Mouse (Mus musculus) CD4-positive, CD25-positive, alpha-beta regulatory T cell, adult 4 months (primary cell): ENCODE measurements around the gene Fam71e2. TPM values are rescaled to one million over a fixed set of nuclear protein-coding genes. Genes with fewer than 3 reads are reported as not detected.
A peak's percentile ranks its signal among the peaks of the same experiment; 100 is the strongest.
"Not testable (repeated sequence)": the region's sequence is repeated elsewhere in the genome, so short reads cannot be mapped to it uniquely, and the experiment has no call there.

Experiments
- ATAC-seq: one replicate; pipeline ENCODE4 v1.8.0; 2017
- polyA plus RNA-seq, 2 experiments: library from polyadenylated mRNA; unstranded; fragments of 100-300 nt; shearing (Covaris generic); gene quantifications; one replicate each; pipeline ENCODE4 v1.2.1; 2017

The Fam71e2 gene
- not detected for polyA plus RNA-seq

DNA sequence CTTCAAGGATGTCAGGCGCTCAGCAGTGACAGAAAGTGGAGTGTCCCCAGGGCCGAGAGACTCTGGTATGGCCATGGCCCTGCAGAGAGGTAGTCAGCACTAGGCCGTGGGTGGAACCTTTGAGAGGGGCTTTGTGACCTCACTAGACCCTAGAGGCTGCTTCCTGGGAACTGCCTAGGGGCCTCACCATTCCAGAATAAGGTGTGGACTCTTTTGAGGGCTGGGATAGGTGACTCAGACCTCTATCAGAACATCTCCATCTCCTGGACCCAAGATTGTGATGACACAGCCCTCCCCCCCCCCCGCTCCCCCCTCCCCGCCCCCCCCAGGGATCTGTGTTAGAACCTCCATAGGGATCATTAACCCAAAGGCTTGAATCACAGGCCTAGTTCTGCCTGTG, at the start of gene Fam71e2:
Gene Fam71e2 (minus strand): TSS at position 101 of the 400 bp plus-strand sequence.
- no peak for ATAC-seq

DNA sequence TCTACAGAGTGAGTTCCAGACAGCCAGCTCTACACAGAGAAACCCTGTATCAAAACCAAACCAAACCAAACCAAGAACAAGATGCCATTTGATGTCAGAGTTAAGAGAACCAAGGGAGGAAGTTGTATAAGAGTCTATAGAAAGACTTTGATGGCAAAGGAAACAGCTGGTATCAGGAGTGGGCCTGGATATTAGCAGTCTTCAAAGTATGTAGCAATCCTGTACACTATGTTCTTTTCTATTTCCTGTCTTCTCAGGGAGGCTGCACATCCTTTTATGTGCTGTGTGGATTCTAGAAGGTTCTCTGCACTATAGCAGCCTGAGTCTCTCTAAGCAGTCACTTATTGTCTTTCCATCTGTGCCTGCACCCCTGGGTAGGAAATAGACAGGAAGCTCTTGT, 45.5 kb upstream of the Fam71e2 start:
- no peak for ATAC-seq

DNA sequence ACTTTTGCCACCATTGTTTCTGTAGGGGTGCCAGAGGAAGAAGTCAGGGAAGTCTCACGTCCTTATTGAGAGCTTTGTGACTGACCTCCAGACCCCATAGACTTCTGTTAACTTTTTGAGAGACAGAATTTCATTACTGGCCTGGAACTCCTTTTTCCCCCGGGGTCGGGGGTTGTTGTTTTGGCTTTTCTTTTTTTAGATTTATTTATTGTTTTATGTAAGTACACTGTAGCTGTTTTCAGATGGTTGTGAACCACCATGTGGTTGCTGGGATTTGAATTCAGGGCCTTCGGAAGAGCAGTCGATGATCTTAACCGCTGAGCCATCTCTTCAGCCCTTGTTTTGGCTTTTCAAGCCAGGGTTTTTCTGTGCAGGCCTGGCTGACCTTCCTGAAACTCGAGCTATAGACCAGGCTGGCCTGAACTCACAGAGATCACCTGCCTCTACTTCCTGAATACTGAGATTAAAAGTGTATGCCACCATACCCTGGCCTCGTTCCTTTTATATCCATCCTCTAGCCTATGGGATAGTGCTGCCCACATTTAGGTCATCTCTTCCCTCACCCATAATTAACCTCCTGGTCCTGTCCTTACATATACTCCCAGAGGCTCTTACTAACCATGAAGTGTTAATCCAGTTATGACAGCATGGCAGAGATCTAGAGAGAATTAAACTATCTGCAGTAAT, 42.1 kb upstream of the Fam71e2 start:
- no peak for ATAC-seq

DNA sequence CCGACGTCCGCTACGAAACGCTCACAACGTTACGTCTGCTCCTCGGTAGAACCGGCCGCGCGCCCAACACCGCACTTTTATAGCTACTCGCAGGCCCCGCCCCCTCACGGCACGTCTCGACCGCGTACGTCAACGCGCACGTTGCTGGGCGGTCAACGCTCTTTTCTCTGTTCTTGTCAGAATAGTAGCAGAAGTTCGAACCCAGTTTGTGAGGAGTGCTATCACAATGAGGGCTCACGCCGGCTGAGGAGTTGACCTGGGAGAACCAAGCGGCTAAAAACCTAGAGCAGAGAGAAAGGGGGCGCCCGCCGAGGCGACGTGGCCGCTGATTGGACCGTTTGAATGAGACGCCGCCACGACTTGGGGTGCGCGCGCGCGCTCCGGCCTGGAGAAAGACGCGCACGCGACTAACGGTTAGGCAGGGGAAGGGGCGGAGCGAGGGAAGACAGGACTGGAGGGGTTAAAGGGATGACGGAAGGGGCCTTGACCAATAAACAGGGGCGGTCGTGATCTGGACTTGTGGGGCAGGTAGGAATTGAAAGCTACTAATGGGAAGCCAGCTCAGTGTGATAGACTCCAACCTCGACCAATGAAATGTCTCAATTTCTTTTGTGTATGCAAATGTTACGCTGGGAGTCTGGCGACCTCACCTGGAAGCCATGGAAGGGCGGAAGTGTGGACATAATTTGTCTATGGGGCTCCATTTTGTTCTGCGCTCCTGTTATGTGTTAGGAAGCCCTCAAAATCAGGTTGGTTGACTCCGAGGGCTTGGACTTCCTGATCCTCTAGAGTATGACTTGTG, 41.4 kb upstream of the Fam71e2 start, which contains the start of gene Ube2s:
Gene Ube2s (minus strand): TSS at position 288 of the 802 bp plus-strand sequence.
- peak; percentile 90 for ATAC-seq

DNA sequence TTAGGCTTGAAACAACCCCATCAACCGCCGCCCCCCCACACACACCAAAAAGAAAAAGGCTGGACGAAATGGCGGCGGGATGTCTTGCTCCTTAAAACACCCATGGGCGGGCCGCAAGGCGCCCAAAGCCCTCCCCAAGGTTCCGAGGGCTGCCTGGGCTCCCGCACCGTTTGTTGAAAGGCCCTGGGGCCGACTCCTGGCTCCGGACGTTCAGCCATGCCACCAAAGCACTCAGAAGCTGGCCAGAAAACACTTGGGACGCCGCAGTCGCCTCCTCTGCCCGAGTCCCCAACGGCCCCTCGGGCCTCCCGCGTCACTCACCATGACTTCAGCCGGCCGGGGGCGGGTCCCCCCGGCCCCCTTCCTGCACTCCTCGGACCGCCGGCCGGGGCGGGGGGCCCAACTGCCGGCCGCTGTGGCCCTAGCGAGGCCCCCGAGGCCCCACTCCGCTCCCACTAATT, 40.8 kb upstream of the Fam71e2 start:
- ATAC-seq: no peak

DNA sequence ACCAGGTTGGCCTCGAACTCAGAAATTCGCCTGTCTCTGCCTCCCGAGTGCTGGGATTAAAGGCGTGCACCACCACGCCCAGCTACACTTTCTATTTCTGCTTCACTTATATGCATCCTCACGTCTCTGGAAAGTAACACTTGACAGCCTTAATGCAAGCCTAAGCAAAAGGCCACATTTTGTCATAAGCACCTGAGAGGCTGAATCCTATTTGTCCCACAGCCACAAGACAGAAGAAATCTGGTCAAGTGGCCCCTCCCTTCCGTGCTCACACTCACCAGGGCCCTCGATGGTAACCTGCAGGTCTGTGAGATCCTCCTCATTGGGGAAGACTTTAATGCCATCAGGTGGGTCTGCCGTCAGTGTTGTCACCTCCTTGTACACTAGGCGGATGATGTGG, 40.0 kb upstream of the Fam71e2 start:
- ATAC-seq: not testable (repeated sequence)

DNA sequence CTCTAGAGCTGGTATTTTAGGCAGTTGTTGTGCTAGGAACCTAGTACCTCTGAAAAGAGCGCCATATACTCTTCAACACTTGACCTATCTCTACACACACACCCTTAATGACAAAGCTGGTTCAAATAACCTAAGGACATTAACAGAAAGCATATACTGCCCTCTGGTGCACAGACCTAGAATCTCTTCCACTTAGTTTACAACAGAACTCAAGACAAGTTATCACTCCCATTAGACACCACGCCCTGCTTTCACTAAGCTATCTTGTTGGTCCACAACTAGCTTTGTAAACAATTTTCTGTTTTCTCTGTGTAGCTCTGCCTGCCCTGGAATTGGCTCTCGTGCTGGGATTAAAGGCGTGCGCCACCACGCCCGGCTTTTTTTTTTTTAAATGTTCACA, 35.6 kb upstream of the Fam71e2 start:
- ATAC-seq: peak; percentile 76

DNA sequence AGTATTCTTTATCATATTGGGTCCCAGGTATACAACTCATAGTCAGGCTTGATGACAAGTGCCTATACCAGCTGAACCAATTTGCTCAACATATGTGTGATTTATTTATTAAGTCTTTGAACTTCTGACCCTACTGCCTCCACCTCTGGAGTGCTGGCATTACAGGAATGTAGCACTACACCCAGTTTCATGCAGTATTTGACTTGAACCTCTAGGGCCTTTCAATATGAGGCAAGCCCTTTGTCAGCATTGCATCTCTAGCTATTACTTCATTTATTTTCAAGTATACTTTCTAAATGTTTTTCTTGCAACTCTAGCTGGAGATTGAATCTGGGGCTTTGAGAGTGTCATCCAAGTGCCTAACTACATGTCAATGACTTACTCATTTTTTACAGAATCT, 31.1 kb upstream of the Fam71e2 start:
- ATAC-seq: no peak

DNA sequence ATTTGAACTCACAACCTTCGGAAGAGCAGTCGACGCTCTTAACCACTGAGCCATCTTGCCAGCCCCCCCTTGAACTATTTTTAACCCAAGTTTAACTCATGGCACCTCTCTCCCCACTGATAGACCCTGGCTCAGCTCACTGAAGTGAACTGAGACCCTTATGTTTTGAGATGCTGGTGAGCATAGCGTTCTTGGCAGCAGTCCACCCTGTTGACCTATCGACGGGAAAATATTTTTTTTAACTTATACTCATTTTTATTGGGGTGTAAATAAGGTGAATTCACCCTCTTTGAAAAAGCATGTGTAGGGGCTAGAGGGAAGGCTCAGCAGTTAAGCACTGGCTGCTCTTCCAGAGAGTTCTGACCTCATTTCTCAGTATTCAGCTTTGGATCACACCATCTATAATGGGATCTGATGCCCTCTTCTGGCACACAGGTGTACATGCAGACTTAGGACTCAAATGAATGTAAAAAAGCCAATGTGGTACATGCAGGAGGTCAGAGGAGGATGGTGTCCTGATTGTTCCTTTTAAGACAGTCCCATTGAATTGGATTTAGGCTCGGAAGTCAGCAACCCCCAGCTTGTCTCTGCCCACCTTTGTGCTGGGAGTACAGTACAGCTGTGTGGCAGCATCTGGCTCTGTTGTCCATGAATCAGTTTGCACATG, 24.8 kb upstream of the Fam71e2 start:
- ATAC-seq: peak; percentile 27

DNA sequence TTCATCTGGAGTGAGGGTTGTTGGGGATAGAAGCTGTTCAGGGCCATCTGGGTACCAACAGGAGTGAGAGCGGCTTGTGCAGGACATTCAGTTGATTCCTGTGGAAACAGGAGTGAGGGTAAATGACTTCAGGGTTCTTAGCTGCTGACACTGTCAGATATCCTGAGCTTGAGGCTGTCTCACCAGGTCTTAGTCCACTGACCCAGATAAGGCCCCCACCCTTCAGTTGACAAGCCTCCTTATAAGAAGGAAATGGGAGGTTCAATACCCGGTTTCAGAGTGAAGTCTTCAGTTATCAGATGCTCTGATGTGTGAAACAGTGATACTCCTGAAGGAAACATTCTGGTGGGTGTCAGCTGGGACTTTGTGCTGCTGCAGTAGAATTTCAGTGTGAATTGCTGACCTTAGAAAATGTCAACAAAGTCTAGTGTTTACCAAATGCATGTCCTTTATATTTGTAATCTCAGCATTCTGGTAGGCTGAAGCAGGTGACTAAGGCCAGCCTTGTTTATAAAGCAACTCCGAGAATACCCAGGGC, 23.6 kb upstream of the Fam71e2 start:
- ATAC-seq: no peak

DNA sequence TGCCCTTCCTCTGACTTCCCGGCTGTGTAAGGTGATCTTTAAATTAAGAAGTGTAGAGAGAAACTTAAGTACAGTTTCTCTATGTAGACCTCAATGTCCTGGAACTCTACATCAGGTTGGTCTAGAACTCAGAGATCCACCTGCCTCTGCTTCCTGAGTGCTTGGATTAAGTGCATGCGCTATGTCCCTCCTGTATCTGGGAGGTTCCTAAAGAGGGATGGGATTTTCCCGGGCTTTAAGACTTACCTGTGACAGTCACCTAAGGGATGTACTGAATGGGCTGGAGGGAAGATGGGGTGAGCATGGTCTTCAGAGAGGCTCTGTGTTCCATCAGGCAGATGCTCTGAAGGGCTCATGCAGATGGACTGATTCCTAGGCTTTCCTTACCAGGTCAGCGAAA, 22.6 kb upstream of the Fam71e2 start:
- ATAC-seq: no peak

DNA sequence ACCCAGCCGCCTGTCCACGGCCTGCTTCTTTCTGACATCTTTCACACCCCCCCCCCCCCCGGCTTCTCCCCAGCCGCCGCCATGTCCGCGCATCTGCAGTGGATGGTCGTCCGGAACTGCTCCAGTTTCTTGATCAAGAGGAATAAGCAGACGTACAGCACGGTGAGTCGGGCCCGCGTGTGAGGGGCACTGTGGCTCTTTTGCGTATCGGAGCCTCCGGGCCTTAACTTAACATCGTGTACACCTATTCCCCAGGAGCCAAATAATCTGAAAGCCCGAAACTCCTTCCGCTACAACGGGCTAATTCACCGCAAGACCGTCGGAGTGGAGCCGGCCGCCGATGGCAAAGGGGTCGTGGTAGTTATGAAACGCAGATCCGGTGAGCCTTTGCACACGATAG, 22.1 kb upstream of the Fam71e2 start:
- ATAC-seq: not testable (repeated sequence)

DNA sequence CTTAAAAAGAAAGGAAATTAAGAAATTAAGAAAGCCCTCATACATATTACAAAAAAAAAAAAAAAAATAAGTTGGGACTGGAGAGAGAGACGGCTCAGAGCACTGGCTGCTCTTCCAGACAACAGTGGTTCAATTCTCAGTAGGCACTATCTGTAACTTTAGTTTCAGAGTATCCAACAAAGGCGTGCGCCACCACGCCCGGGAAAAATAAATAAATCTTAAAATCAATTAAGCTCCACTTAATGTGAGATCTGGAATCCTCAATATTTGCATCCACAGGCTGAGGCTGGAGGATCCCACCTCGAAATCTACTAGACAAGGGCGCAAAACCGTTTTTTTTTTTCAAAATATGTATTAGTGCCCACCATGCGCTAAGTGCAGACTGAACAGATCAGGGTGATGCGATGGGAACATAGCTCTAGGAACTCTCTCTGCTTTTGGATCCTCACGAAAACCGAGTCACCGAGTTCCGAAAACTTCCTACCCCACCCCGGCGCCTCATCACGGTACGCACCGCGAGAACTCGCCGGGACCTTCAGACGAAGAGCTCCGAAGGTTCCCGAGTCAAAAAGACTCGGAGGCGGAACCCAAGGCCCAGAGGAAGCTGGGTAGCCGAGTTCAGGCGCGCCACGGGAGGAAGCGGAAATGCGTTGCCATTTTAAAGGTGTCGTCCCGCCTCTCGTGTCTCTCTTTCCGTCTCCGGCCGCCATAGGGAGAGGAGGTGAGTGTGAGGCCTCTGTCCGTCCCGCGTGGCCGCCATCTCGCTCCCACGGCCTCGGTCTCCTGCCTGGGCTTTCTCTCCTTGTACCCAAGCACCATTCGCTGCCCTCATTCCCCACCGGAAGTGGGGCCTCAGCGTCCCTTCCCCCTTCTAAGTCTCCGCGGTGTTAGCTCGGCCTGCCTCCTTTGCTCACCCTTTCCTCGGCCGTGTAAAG, 21.4 kb upstream of the Fam71e2 start, which contains the start of gene Rpl28:
Gene Rpl28 (plus strand): TSS at position 597 of the 935 bp plus-strand sequence.
- ATAC-seq: peak; percentile 94

DNA sequence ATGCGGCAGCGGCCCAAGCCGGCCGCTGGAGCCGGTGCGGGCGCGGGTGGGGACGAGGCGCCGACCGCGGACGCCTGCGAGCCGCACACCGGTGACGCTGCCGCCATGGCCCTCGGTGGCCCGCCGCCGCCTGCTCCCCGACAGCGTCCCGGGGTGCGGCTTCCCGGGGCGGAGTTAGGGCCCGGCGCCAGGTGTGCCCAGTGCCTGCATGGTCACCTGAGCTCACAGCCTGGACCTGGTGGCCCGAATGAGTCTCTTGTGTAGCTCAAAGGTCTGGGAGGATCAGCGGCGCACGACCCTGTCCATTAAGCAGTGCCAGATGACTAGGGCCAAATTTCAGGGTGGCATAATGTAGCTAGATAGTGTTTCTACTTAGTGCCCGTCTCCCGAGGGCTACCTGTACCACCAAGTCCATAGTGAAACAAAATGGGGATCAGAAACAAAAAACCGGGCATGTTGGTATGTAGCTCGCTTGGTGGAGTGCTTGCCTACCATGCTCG, 18.4 kb upstream of the Fam71e2 start, which contains the start of gene Tmem238:
Gene Tmem238 (minus strand): TSS at position 221 of the 500 bp plus-strand sequence.
- no peak for ATAC-seq

DNA sequence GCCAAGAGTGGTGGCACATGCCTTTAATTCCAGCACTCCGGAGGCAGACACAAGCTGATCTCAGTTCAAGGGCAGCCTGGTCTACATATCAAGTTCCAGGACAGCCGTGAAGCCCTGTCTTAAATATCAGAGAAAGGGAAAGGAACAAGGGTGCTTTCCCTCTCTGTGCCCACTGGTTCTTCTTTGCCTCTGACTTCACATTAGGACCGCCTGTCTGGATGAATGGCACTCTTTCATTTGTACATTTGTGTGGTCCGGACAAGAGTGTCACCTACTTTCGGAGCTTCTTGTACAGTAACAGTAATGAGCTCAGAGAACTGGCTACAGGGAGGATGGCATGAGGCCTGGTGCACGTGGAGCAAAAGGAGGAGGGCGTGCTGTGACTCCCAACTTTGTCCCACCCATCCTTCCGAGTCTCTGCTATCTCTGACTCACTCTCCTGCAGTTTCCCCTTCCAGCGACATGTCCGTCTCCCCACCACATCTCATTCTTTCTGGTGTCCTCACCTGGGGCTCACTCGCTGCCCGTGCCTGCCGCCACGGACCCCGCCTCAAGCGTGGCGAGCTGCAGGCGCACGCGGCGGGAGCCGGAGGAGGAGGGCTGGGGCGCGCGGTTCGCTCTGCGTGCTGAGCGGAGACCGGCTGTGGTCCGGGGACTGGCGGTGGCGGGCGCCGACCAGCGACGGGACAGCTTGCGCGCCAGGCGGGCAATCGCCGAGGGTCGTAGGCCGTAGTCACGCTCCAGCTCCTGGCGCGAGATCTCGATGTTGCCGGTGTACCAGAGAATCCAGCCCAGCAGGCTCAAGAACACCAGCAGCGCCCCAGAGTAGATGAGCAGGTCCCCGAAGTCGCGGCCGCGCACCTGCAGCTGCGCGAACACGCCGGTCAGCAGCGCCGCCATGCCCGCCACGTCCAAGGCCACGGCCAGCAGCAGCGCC, 17.7 kb upstream of the Fam71e2 start:
- no peak for ATAC-seq

DNA sequence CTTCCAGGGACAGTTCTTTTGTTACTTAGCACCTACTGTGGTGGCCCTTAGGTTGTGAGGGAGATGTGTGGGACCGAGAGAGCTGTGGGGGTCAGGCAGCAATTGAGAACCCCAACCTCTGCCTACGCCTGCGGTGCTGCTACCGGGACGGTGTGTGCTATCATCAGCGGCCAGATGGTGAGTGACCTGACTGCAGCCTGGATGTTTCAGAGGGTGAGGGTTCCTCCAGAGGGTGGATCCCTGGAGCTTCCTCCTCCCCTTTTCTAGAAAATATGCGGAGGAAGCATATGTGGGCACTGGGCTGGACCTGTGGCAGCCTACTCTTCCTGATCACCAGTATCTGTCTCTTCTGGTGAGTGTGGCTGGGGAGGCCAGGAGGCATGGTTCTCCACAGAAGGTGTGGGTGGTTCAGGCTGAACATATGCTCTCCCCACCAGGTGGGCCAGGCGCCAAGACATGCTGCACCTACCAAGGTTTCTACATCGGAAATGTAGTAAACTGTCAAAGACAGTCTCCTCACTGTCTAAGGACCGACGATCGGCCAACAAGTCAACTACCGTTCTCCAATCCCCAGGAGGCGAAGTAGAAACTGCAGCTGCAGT, 12.7 kb upstream of the Fam71e2 start:
- ATAC-seq: no peak

DNA sequence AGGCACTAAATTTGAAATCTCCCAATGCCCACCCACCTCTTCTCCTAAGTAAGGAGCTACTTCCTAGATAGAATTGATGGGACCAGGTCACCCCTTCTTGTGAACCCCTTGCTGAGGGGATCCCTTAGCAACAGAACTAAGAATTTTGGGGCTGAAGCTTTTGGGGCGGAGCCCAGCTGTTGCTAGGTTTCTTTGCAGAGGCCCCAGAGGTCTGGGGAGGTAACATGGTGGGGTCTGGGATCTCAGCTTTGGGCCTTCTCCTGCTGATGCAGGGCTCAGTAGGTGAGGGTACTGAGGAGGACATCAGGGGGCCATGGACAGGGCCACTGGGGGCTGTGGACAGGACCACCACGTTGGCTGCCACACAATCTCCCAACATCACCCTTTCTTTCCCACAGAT, 11.7 kb upstream of the Fam71e2 start, which contains the start of the genes Il11 and Tmem190:
Gene Il11 (minus strand): TSS at position 101 of the 400 bp plus-strand sequence.
Gene Tmem190 (plus strand): TSS at position 179 of the 400 bp plus-strand sequence.
- ATAC-seq: no peak

DNA sequence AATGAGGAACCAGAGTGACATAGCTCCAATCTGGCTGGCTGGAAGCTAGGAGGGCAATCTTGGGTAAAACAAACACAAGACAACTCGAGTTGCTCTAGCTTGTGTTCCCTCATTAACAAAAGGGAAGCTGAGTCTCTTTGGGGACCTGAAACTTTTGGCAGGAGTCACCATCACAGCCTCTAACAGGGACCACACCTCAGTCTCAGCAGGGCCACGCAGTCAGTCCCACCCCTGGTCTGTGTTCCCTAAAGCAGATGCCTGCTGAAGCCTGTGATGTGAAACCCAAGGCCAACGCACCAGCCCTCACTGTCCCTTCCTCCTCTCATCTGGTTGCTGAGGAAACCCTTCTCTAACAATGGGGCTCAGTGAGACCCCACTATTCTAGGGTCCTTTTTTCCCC, 11.0 kb upstream of the Fam71e2 start:
- ATAC-seq: no peak

DNA sequence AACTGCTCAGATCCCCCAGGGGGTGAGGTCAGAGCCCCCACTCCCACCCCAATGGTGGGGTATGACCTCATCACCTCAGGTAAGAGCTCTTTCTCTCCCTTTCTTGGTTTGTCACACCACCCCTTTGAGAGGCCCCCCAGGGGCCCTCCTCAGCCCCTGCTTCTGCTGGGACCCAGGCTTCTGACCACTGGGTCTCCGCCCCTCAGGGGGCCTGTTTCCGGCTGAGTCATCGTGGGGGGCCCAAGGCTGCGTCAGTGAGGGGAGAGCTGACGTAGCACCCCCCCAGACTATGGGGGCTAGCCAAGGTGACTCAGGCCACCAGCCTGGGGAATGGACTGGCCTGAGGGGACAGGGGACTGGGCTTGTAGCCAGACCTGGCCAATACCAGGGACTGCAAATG, 8.8 kb upstream of the Fam71e2 start:
- no peak for ATAC-seq
